ENCODE assay signal across 8 mouse cellular contexts in the genomic region with DNA sequence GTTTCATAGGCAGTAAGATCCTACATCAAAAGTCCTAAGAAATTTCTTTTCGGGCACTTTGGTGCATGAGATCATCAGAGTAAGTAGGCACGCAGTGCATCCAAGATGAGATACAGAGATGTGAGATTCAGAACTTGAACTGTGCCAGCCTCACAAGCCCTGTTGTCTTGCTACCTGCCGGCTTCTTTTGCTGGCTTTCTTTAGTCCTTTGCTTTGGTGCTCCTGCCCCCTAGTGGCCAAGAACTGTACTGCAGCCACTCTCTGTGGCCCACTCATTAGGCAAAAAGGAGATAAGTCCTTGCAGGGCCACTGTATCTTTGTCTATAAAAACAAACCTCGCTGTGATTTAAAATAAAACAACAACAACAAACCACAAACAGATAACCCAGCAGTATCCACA.
DNase-seq lines count a peak whose midpoint lies in the region; ATAC-seq and TF ChIP-seq lines count a peak whose summit lies in the region.

No protein-coding gene starts in this region.

- no peaks in the 10 kb centered on the region for H3K27me3 ChIP-seq in E14TG2a.4 (ENCODE audit: insufficient read depth, low read length)
- H3K27me3 ChIP-seq in lung, embryonic 14.5 days (ENCODE audit: insufficient read depth, low read length): no peaks in the 10 kb centered on the region

- H3K4me1 ChIP-seq in E14TG2a.4 (replicated peaks; ENCODE audit: low read depth, low read length): peaks cover 3% of the 10 kb centered on the region
- H3K4me1 ChIP-seq in bone marrow macrophage, adult 2 months (ENCODE audit: control insufficient read depth, insufficient read depth, low read length): peaks cover 40% of the 10 kb centered on the region
- H3K4me1 ChIP-seq in lung, embryonic 14.5 days (ENCODE audit: insufficient read depth): no peaks in the 10 kb centered on the region

- H3K9me3 ChIP-seq in E14TG2a.4 (ENCODE audit: low read length): no peaks in the 10 kb centered on the region
- H3K9me3 ChIP-seq in lung, embryonic 14.5 days (ENCODE audit: low read depth, low read length): no peaks in the 10 kb centered on the region

- DNase-seq in fibroblast of lung, adult 2 months (ENCODE audit: low read depth): peak; percentile 23
- peak; percentile 76 to 87 for DNase-seq in heart, postnatal 14 days
- peak; percentile 89 for DNase-seq in kidney, postnatal 4 days
- peak; percentile 87 for DNase-seq in lung, embryonic 14.5 days
- DNase-seq in ovary, postnatal 14 days (ENCODE audit: low spot score): peak; percentile 82
- DNase-seq in thymus, postnatal 0 days (ENCODE audit: low spot score): peak; percentile 71

- no peak overlapping the region for H3K27ac ChIP-seq in bone marrow macrophage, adult 2 months (ENCODE audit: insufficient read depth, low read depth, low read length)
- H3K27ac ChIP-seq in lung, embryonic 14.5 days (ENCODE audit: low read depth): no peak overlapping the region

- no peak for TF ChIP-seq POLR2A in bone marrow macrophage, adult 2 months (IDR thresholded peaks at IDR 0.05; ENCODE audit: borderline replicate concordance, low read depth, low read length)

- no peaks in the 10 kb centered on the region for H3K36me3 ChIP-seq in E14TG2a.4 (ENCODE audit: insufficient read depth, low read length)
- no peaks in the 10 kb centered on the region for H3K36me3 ChIP-seq in lung, embryonic 14.5 days (ENCODE audit: insufficient read depth)

- TF ChIP-seq CTCF in E14TG2a.4 (conservative IDR thresholded peaks at IDR 0.05; ENCODE audit: low read length): peak; percentile 97
- TF ChIP-seq CTCF in bone marrow macrophage, adult 2 months (IDR thresholded peaks at IDR 0.05; ENCODE audit: low read depth, low read length): peak; percentile 93
- TF ChIP-seq CTCF in lung, embryonic 14.5 days (IDR thresholded peaks at IDR 0.05; ENCODE audit: low read depth): peak; percentile 96

- no peak for ATAC-seq in lung, embryonic 14.5 days (ENCODE audit: insufficient read depth)

- H3K9ac ChIP-seq in lung, embryonic 14.5 days: no peak overlapping the region

- intact Hi-C loops in heart, postnatal 14 days (cut with DNase I): loop anchor here (2.0 to 5.0 kb wide), 3 partner anchors 64 to 350 kb away; no protein-coding TSS in a partner anchor

- 21% methylated on average over 4 of the region's 4 CpGs for WGBS in lung, embryonic 14.5 days

- H3K4me3 ChIP-seq in E14TG2a.4 (replicated peaks; ENCODE audit: low read length): no peak overlapping the region
- no peak overlapping the region for H3K4me3 ChIP-seq in bone marrow macrophage, adult 2 months (ENCODE audit: insufficient read depth, low read length)
- H3K4me3 ChIP-seq in lung, embryonic 14.5 days (ENCODE audit: low read depth, low read length): no peak overlapping the region

- no peak overlapping the region for H3K4me2 ChIP-seq in lung, embryonic 14.5 days

Comparison
In these comparisons a context has a peak if more than half of its experiments do, and no peak if none do; other contexts are left out.
1. DNase-seq: peak in every context shown above with its lines; median percentile 89 in kidney, postnatal 4 days; 87 in lung, embryonic 14.5 days; 82 in ovary, postnatal 14 days; 82 in heart, postnatal 14 days; 71 in thymus, postnatal 0 days; 23 in fibroblast of lung, adult 2 months.